Mouse (Mus musculus) cortical plate, adult 2 months (tissue): ENCODE measurements at regions not wholly inside any gene's neighbourhood (a gene's known extent, or its start where the extent isn't known, plus 50 kb on each side); places are given as distances from the start of the nearest gene placed in this dataset.

Experiments used
- H3K27ac ChIP-seq: fragments of 200-500 bp; 2 replicates; pipeline ENCODE4 v1.5.1; 2012; ENCODE audit warnings: low read length, control low read depth, inconsistent platforms; ENCODE audit not compliant: insufficient read depth
- H3K4me1 ChIP-seq: fragments of 200-500 bp; 2 replicates; pipeline ENCODE4 v1.6.1; 2011; ENCODE audit warnings: low read length; ENCODE audit not compliant: control insufficient read depth, insufficient read depth
- H3K4me3 ChIP-seq: fragments of 200-500 bp; 2 replicates; pipeline ENCODE4 v1.5.1; 2011; ENCODE audit warnings: mild to moderate bottlenecking, low read length, control low read depth; ENCODE audit not compliant: insufficient read depth
- CTCF ChIP-seq: fragments of 200-500 bp; IDR thresholded peaks from 2 replicates; pipeline ENCODE4 v1.5.1; 2011; ENCODE audit warnings: mild to moderate bottlenecking, control low read depth, low read length; ENCODE audit not compliant: insufficient read depth; ENCODE audit errors: extremely low read depth
- POLR2A ChIP-seq: fragments of 200-500 bp; IDR thresholded peaks from 2 replicates; pipeline ENCODE4 v1.6.1; 2011; ENCODE audit warnings: mild to moderate bottlenecking, low read length, control low read depth; ENCODE audit not compliant: insufficient read depth; ENCODE audit errors: extremely low read depth

GRCm38 (mm10) chr11:18014610-18015009 is 60.9 kb upstream of the Etaa1 start:
- TF ChIP-seq CTCF (no peak), POLR2A (no peak)
- Histone ChIP-seq H3K27ac (no peak overlapping the region), H3K4me3 (no peak overlapping the region), H3K4me1 (no peaks in the 10 kb centered on the region)

GRCm38 (mm10) chr11:18012085-18012484 is 58.4 kb upstream of the Etaa1 start:
- H3K4me3 ChIP-seq = no peak overlapping the region
- H3K27ac ChIP-seq = no peak overlapping the region
- H3K4me1 ChIP-seq = no peaks in the 10 kb centered on the region
- no peak for TF ChIP-seq POLR2A

GRCm38 (mm10) chr11:18011101-18011733 is 57.5 kb upstream of the Etaa1 start:
- TF ChIP-seq CTCF (peak; percentile 33; the same call in 1 of the 2 replicates), POLR2A (no peak)
- Histone ChIP-seq H3K4me1 (no peaks in the 10 kb centered on the region), H3K27ac (no peak overlapping the region), H3K4me3 (no peak overlapping the region)

DNA sequence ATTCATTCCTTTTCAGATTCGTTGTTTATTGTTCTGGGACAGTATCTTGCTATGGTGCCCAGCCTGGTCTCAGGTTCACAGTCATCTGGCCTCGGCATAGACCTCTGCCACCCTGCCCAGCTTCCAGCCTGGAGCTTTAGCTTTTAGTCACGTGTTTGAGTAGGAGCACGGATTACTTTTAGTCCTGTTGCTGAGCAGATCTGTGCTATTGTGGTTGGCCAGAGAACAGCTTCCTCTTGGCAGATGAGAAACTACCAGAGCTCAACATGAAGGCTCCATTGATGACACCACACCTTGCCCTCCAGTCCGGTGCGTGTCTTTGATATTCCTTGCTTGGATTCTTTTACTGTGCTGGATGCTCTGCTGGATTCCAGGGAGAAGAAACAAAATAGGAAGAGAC is 54.5 kb upstream of the Etaa1 start:
- Histone ChIP-seq H3K27ac (no peak overlapping the region), H3K4me1 (no peaks in the 10 kb centered on the region)
- TF ChIP-seq POLR2A (no peak), CTCF (no peak)

More for the DNA sequence above, 54.5 kb upstream of the Etaa1 start:
- H3K4me3 ChIP-seq = no peak overlapping the region
